Mouse (Mus musculus): ENCODE measurements around the gene Terb2. TPM values are rescaled to one million over a fixed set of nuclear protein-coding genes. Genes with fewer than 3 reads are reported as not detected.
A peak's percentile ranks its signal among the peaks of the same experiment; 100 is the strongest.

Terb2 gene
- polyA plus RNA-seq, 1 experiment from 2014 or later: not detected

- ChIA-PET CTCF (interaction anchor here (0.6 to 1.5 kb wide), 5 partner anchors 10 to 205 kb away, joined by 3 to 4 read pairs (median 3); no protein-coding TSS in a partner anchor), POLR2A (interaction anchor here (0.5 kb wide), 2 partner anchors 62 to 180 kb away, joined by 3 to 4 read pairs; no protein-coding TSS in a partner anchor)
- DNase-seq (ENCODE audit: low read depth, low spot score): no peak
- peak; percentile 40 for ATAC-seq
- no peak for TF ChIP-seq CTCF (IDR thresholded peaks at IDR 0.05)
- H3K27me3 ChIP-seq: no peaks in the 10 kb centered on the region
- in situ Hi-C loops (cut with MboI; ENCODE audit: low pct_unique_long_range_greater_than_20kb): loop anchor here (5.0 kb wide), 1 partner anchor 89 kb away; no protein-coding TSS in a partner anchor
Observed at GRCm38 (mm10) chr2:122161542-122161941, 24.5 kb upstream of the Terb2 start.

GRCm38 (mm10) chr2:122162529-122162928 lies 23.5 kb upstream of the Terb2 start:
- no peaks in the 10 kb centered on the region for H3K27me3 ChIP-seq
- in situ Hi-C loops (cut with MboI; ENCODE audit: low pct_unique_long_range_greater_than_20kb): loop anchor here (5.0 kb wide), 1 partner anchor 90 kb away; no protein-coding TSS in a partner anchor
- no peak for DNase-seq (ENCODE audit: low read depth, low spot score)
- ATAC-seq: no peak
- ChIA-PET POLR2A (no interaction called here), CTCF (interaction anchor here (1.5 kb wide), 1 partner anchor 98 kb away, joined by 3 read pairs; no protein-coding TSS in a partner anchor)
- no peak for TF ChIP-seq CTCF (IDR thresholded peaks at IDR 0.05)

DNA sequence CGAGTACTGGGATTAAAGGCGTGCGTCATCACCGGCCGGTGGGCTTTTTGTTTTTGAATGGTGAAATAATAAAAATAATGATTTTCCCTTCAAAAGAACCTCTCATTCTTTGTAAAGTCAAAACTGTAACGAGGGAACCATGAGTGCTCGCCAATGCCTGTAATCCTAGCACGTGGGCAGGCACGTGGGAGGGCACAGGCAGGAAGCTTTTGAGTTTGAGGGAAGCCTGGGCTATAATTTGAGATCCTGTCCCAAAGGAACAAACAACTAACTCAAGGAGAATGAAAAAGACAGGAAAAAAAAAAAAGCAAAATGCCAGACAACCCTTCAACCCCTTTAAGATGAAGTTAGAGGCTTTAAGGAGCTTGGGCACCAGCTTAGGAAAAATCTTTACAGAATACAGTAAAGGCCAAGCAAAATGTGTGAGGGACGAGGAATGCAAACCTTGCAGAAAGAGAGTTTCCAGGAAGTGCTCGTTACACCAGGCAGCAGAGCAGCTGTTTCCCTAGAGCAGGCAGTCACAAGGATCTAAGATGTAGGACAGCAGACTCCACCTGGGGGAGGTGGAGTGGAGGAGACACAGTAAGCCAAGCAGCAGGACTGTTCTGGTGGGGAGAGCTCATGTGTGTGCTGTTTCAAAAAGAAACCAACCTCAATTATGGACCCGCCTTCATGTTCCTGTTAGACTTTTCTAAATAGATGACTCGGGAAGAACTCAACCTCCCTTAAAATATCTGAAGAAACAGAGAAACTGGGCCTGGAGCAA lies 22.5 kb upstream of the Terb2 start:
- no peak for DNase-seq (ENCODE audit: low read depth, low spot score)
- H3K27me3 ChIP-seq: no peaks in the 10 kb centered on the region
- ATAC-seq: no peak
- POLR2A ChIA-PET: interaction anchor here (0.6 kb wide), 1 partner anchor 1041 kb away, joined by 3 read pairs; no protein-coding TSS in a partner anchor
- in situ Hi-C loops (cut with MboI; ENCODE audit: low pct_unique_long_range_greater_than_20kb): loop anchor here (5.0 kb wide), 1 partner anchor 91 kb away; no protein-coding TSS in a partner anchor
- no peak for TF ChIP-seq CTCF (IDR thresholded peaks at IDR 0.05)
- CTCF ChIA-PET: interaction anchor here (1.5 kb wide), 1 partner anchor 99 kb away, joined by 3 read pairs; no protein-coding TSS in a partner anchor

DNA sequence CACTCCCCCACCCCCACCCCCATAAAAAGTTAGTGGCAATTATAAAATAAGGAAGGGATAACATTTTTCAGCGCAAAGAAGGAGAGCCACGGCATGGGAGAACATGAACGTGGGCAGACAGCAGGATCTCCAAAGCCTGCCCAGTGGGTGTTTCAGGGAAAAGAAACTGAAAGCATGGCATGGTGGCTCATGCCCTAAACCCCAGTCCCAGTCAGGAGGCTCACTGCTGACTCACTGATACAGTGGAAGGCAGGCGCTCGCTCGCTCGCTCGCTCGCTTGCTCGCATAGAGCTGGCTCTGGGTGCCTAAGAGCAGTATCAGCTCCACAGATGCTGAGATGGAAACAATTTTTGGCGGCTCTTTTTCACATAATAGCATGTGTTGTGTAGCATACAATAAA lies 21.8 kb upstream of the Terb2 start:
- CTCF ChIA-PET: interaction anchor here (1.5 kb wide), 1 partner anchor 100 kb away, joined by 3 read pairs; no protein-coding TSS in a partner anchor
- no peak for TF ChIP-seq CTCF (IDR thresholded peaks at IDR 0.05)
- POLR2A ChIA-PET: interaction anchor here (0.6 kb wide), 3 partner anchors 80 to 1042 kb away, joined by 3 read pairs; no protein-coding TSS in a partner anchor
- DNase-seq (ENCODE audit: low read depth, low spot score) (no peak), ATAC-seq (no peak)
- no peaks in the 10 kb centered on the region for H3K27me3 ChIP-seq
- in situ Hi-C loops (cut with MboI; ENCODE audit: low pct_unique_long_range_greater_than_20kb): loop anchor here (5.0 kb wide), 1 partner anchor 92 kb away; no protein-coding TSS in a partner anchor

- ATAC-seq (no peak), DNase-seq (ENCODE audit: low read depth, low spot score) (no peak)
- ChIA-PET CTCF (interaction anchor here (1.0 kb wide), 1 partner anchor 10 kb away, joined by 4 read pairs; the partner anchor contains the start of gene Trim69), POLR2A (no interaction called here)
- no peaks in the 10 kb centered on the region for H3K27me3 ChIP-seq
- in situ Hi-C loops (cut with MboI; ENCODE audit: low pct_unique_long_range_greater_than_20kb): no loop called here
- no peak for TF ChIP-seq CTCF (IDR thresholded peaks at IDR 0.05)
Observed at GRCm38 (mm10) chr2:122171292-122171691, 14.8 kb upstream of the Terb2 start.

DNA sequence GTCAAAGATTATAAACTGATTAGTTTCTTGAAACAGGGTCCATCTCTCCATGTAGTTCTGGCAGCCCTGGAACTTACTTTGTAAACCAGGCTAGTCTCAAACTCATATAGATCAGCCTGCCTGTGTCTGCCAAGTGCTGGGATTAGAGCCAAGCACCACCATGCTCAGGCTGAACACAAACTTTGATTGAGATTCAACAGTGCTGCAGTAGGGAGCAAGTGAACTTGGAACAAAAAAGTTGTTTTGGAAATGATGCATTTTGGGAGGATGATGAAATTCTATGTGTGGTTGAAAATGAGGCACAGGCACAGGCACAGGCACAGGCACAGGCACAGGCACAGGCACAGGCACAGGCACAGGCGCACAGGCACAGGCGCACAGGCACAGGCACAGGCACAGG lies 13.9 kb upstream of the Terb2 start:
- CTCF ChIA-PET: interaction anchor here (1.0 kb wide), 1 partner anchor 11 kb away, joined by 4 read pairs; the partner anchor contains the start of gene Trim69
- in situ Hi-C loops (cut with MboI; ENCODE audit: low pct_unique_long_range_greater_than_20kb): no loop called here
- ATAC-seq: no peak
- TF ChIP-seq CTCF (IDR thresholded peaks at IDR 0.05): no peak
- DNase-seq (ENCODE audit: low read depth, low spot score): no peak
- H3K27me3 ChIP-seq: no peaks in the 10 kb centered on the region
- POLR2A ChIA-PET: no interaction called here

GRCm38 (mm10) chr2:122180051-122180822 lies 5.8 kb upstream of the Terb2 start:
- H3K27me3 ChIP-seq: no peaks in the 10 kb centered on the region
- in situ Hi-C loops (cut with MboI; ENCODE audit: low pct_unique_long_range_greater_than_20kb): no loop called here
- TF ChIP-seq CTCF (IDR thresholded peaks at IDR 0.05): no peak
- DNase-seq (ENCODE audit: low read depth, low spot score) (no peak), ATAC-seq (no peak)
- POLR2A ChIA-PET: no interaction called here
- CTCF ChIA-PET: interaction anchor here (1.2 kb wide), 1 partner anchor 28 kb away, joined by 4 read pairs; no protein-coding TSS in a partner anchor

GRCm38 (mm10) chr2:122185086-122185485 lies 986 bp upstream of the Terb2 start:
- no peak for DNase-seq (ENCODE audit: low read depth, low spot score)
- ATAC-seq: no peak
- TF ChIP-seq CTCF (IDR thresholded peaks at IDR 0.05): no peak
- CTCF ChIA-PET: no interaction called here
- POLR2A ChIA-PET: no interaction called here
- in situ Hi-C loops (cut with MboI; ENCODE audit: low pct_unique_long_range_greater_than_20kb): no loop called here
- H3K27me3 ChIP-seq: peaks cover 2% of the 10 kb centered on the region

DNA sequence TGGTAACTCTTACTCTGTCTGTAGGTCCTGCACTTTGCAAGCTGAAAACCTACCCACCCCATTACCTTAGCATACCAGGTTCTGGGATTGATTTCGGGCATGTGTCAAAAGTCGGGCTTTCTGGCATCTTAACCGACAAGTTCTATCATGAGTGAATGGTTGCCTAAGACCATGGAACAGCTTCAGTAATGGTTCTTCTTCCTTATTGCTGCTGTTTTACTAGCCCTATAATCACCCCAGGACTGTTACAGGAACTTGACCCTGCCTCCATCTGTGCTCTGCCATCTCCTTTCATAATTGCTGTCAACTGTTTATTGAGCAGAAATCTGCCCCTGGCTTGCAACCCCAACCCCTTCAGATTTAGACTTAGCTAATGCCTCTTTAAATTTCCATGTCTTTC lies 679 bp downstream of the Terb2 start:
- ChIA-PET CTCF (interaction anchor here (1.0 kb wide), 1 partner anchor 22 kb away, joined by 3 read pairs; no protein-coding TSS in a partner anchor), POLR2A (no interaction called here)
- ATAC-seq: no peak
- DNase-seq (ENCODE audit: low read depth, low spot score): no peak
- in situ Hi-C loops (cut with MboI; ENCODE audit: low pct_unique_long_range_greater_than_20kb): no loop called here
- peaks cover 10% of the 10 kb centered on the region for H3K27me3 ChIP-seq
- no peak for TF ChIP-seq CTCF (IDR thresholded peaks at IDR 0.05)

GRCm38 (mm10) chr2:122191849-122192248 lies 5.8 kb downstream of the Terb2 start:
- no peak for ATAC-seq
- peaks cover 10% of the 10 kb centered on the region for H3K27me3 ChIP-seq
- DNase-seq (ENCODE audit: low read depth, low spot score): no peak
- in situ Hi-C loops (cut with MboI; ENCODE audit: low pct_unique_long_range_greater_than_20kb): loop anchor here (10.0 kb wide), 2 partner anchors 363 to 433 kb away; no protein-coding TSS in a partner anchor
- no peak for TF ChIP-seq CTCF (IDR thresholded peaks at IDR 0.05)
- ChIA-PET CTCF (interaction anchor here (2.3 kb wide), 1 partner anchor 111 kb away, joined by 9 read pairs; no protein-coding TSS in a partner anchor), POLR2A (no interaction called here)

Data from Patski (cell line).